Mouse (Mus musculus): ENCODE data around the gene Ern1. TPM values are rescaled to one million over a fixed set of nuclear protein-coding genes. Genes with fewer than 3 reads are reported as not detected.

The Ern1 gene
- polyA plus RNA-seq, 1 experiment = 6.6 TPM

DNA sequence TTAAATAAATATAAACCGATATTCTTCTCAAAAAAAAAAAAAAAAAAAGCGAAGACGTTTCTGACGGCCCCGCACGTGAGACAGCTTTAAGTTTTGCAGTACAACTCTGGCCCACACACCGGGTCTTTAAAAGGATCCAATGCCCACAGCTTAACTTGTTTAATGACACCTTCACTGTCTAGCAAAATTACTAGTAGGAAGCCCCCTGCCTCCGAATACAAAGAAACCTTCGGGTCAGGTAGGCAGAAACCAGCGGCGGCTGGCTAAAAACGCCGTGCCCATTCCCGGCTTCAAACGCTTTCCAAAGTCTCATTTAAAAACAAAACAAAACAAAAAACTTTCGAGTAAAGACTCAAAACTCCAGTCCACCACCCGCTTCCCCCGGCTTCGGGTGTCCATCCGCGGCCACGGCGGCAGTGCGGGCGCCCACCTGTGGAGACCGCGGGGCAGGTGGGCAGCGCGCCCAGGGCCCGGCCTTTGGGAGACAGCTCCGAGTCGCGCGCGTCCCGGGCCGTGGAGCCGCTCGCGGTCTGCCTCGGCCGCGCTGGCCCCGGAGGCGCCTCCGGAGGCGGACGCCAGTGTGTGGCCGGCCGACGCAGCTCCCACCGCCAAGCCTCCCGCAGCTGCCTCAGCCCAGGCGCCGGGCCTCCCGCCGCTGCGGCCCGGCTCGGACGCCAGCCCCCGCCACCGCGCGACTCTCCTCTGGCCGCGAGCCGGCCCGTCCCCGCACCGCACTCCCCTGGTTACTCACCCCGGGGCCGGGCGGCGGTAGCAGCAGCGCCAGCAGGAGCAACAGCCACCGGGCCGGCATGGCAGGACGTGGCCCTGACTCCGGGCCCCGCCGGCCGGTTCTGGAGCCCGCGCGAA lies 553 bp downstream of the Ern1 start:
- no peaks in the 10 kb centered on the region for H3K27me3 ChIP-seq (ENCODE audit: control insufficient read depth, insufficient read depth, low read length)
- no peak; the same call in 1 of the 2 replicates for TF ChIP-seq POLR2A (IDR thresholded peaks at IDR 0.05; ENCODE audit: control insufficient read depth, low read depth, low read length)
- no peak for TF ChIP-seq CTCF (IDR thresholded peaks at IDR 0.05; ENCODE audit: control insufficient read depth, insufficient read depth, insufficient replicate concordance, low read depth, low read length)
- peak overlapping the region; percentile 89 for H3K4me3 ChIP-seq (ENCODE audit: control insufficient read depth, low read depth, low read length)
- no peaks in the 10 kb centered on the region for H3K36me3 ChIP-seq (ENCODE audit: control insufficient read depth, insufficient read depth, low read length)
- H3K4me1 ChIP-seq (ENCODE audit: control insufficient read depth, insufficient read depth, low read length) = peaks cover 6% of the 10 kb centered on the region
- peak overlapping the region; percentile 51; the same call in 1 of the 2 replicates for H3K27ac ChIP-seq (ENCODE audit: control insufficient read depth, insufficient read depth, low read depth, low read length)

DNA sequence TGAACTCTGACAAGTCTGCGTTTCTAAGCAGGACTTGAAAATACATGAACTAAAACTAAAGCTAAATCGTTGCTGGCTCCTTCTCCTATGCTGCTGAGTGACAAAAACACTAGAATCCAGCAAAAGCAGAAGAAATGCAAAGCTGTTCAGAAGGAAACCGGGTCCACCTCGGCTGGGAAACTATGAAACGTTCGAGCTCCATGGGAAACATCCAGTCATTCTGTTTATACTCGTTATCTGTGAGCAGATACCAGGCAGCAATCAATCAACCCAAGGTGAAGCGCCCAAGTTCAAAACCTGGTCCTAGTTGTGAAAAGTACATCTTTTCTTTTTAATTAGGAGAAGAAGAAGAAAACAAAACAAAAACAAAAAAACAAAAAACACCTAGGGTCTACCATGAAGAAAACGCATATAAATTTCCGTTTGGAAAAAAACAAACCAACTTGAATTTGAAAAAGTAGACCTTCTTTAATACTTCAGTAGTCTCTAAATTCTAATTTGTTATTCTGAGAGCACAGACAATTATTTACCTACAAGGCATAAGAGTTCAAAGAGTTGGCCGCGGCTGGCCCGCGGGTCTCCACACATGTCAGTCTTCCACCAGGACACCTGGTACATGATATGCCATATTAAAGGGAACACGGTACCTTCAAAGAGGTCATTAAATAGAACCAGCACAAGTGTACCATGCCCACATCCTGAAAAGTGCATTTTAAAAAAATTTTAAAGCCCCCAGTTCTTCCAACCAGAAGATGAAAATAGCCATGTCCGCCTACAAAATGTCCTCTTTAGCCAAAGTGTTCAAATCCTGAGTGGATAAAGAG lies 1.4 kb downstream of the Ern1 start:
- Histone ChIP-seq H3K27me3 (ENCODE audit: control insufficient read depth, insufficient read depth, low read length) (no peaks in the 10 kb centered on the region), H3K27ac (ENCODE audit: control insufficient read depth, insufficient read depth, low read depth, low read length) (0 out of 2 replicates have a peak overlapping the region, but pooled peaks have one; percentile 13), H3K4me1 (ENCODE audit: control insufficient read depth, insufficient read depth, low read length) (peaks cover 6% of the 10 kb centered on the region), H3K36me3 (ENCODE audit: control insufficient read depth, insufficient read depth, low read length) (no peaks in the 10 kb centered on the region), H3K4me3 (ENCODE audit: control insufficient read depth, low read depth, low read length) (no peak overlapping the region; the same call in 1 of the 2 replicates)
- no peak for TF ChIP-seq POLR2A (IDR thresholded peaks at IDR 0.05; ENCODE audit: control insufficient read depth, low read depth, low read length)
- TF ChIP-seq CTCF (IDR thresholded peaks at IDR 0.05; ENCODE audit: control insufficient read depth, insufficient read depth, insufficient replicate concordance, low read depth, low read length) = no peak

DNA sequence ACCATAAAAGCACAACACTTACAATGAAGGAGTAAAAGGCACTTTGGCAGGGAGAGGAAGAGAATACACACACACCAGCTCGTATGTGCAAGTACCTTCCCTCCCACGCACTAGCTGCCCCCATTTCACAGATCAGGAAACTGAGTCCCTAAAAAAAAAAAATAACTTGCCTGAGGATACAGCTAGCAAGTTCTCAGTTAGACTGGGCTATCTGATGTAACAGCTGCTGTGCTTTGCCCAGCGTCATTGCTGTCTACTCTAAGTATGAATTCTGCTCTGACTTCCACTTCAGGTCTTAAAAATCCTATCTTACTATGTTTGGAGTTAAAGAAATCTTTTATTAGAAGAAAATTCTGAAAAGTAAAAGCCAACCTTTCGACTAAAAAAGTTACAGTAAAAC lies 2.0 kb downstream of the Ern1 start:
- Histone ChIP-seq H3K27me3 (ENCODE audit: control insufficient read depth, insufficient read depth, low read length) (no peaks in the 10 kb centered on the region), H3K27ac (ENCODE audit: control insufficient read depth, insufficient read depth, low read depth, low read length) (peak overlapping the region; percentile 36), H3K4me1 (ENCODE audit: control insufficient read depth, insufficient read depth, low read length) (peaks cover 6% of the 10 kb centered on the region), H3K36me3 (ENCODE audit: control insufficient read depth, insufficient read depth, low read length) (no peaks in the 10 kb centered on the region), H3K4me3 (ENCODE audit: control insufficient read depth, low read depth, low read length) (no peak overlapping the region)
- no peak for TF ChIP-seq POLR2A (IDR thresholded peaks at IDR 0.05; ENCODE audit: control insufficient read depth, low read depth, low read length)
- no peak for TF ChIP-seq CTCF (IDR thresholded peaks at IDR 0.05; ENCODE audit: control insufficient read depth, insufficient read depth, insufficient replicate concordance, low read depth, low read length)

DNA sequence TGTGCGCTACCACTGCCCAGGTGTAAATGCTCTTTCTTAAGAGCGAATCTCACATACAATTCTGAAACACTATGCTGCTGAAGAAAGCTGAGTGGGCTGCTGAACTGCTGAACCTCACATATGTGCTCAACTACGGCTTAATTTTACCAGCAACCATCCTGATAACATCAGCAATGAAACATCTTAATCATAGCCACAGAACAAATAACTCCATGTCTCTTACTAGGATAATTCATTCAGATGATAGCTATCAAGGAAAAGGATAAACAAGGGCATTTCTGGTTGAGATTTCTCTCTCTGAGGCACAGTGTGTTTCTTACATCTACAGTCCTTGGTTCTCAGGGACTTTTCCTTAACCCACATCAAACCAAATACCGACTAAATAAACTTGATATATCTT lies 2.8 kb downstream of the Ern1 start:
- Histone ChIP-seq H3K27ac (ENCODE audit: control insufficient read depth, insufficient read depth, low read depth, low read length) (no peak overlapping the region), H3K27me3 (ENCODE audit: control insufficient read depth, insufficient read depth, low read length) (no peaks in the 10 kb centered on the region), H3K36me3 (ENCODE audit: control insufficient read depth, insufficient read depth, low read length) (no peaks in the 10 kb centered on the region), H3K4me1 (ENCODE audit: control insufficient read depth, insufficient read depth, low read length) (peaks cover 6% of the 10 kb centered on the region), H3K4me3 (ENCODE audit: control insufficient read depth, low read depth, low read length) (no peak overlapping the region)
- TF ChIP-seq CTCF (IDR thresholded peaks at IDR 0.05; ENCODE audit: control insufficient read depth, insufficient read depth, insufficient replicate concordance, low read depth, low read length) = no peak
- no peak for TF ChIP-seq POLR2A (IDR thresholded peaks at IDR 0.05; ENCODE audit: control insufficient read depth, low read depth, low read length)

DNA sequence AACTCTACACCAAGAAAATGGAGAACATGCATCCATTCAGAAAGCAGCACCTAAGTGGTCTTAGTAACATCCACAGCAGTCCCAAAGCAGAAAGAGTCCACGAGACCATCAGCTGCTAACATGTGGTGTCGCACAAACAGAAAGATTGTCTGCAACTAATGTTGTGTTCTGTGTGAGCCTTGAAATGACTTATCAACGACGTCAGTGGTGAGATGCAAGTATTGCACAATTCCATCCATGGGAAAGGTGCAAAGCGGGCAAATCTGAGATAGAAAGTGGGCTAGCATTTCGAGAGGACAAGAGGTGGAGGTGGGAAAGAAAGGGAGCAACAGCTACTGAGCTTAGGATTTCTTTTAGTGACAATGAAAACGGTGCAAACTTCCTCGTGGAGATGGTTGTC lies 4.8 kb downstream of the Ern1 start:
- TF ChIP-seq POLR2A (IDR thresholded peaks at IDR 0.05; ENCODE audit: control insufficient read depth, low read depth, low read length) = no peak
- TF ChIP-seq CTCF (IDR thresholded peaks at IDR 0.05; ENCODE audit: control insufficient read depth, insufficient read depth, insufficient replicate concordance, low read depth, low read length) = no peak
- H3K27me3 ChIP-seq (ENCODE audit: control insufficient read depth, insufficient read depth, low read length) = no peaks in the 10 kb centered on the region
- no peak overlapping the region for H3K27ac ChIP-seq (ENCODE audit: control insufficient read depth, insufficient read depth, low read depth, low read length)
- no peak overlapping the region for H3K4me3 ChIP-seq (ENCODE audit: control insufficient read depth, low read depth, low read length)
- peaks cover 2% of the 10 kb centered on the region for H3K4me1 ChIP-seq (ENCODE audit: control insufficient read depth, insufficient read depth, low read length)
- H3K36me3 ChIP-seq (ENCODE audit: control insufficient read depth, insufficient read depth, low read length) = no peaks in the 10 kb centered on the region

DNA sequence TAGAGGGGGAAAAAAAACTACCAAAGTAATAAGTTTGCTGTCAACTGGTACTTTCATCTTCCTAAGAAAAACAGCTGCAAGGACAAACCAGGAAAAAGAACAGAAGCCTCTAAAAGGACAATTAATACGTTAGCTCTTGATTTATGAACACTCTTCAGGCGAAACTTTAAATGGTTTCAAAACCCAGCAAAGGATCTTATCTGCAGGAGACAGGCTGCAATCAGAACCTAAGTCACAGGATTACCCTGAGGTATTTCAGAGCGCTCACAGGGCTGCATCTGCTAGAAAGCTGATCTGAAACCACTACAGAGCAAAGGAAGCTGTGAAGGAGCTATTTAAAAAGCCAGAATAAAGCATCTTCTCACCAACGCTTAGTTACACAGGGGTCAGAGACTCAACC lies 6.0 kb downstream of the Ern1 start:
- H3K4me3 ChIP-seq (ENCODE audit: control insufficient read depth, low read depth, low read length) = no peak overlapping the region
- H3K36me3 ChIP-seq (ENCODE audit: control insufficient read depth, insufficient read depth, low read length) = no peaks in the 10 kb centered on the region
- H3K4me1 ChIP-seq (ENCODE audit: control insufficient read depth, insufficient read depth, low read length) = peaks cover 2% of the 10 kb centered on the region; the same call in 1 of the 2 replicates
- H3K27me3 ChIP-seq (ENCODE audit: control insufficient read depth, insufficient read depth, low read length) = no peaks in the 10 kb centered on the region
- H3K27ac ChIP-seq (ENCODE audit: control insufficient read depth, insufficient read depth, low read depth, low read length) = no peak overlapping the region
- TF ChIP-seq POLR2A (IDR thresholded peaks at IDR 0.05; ENCODE audit: control insufficient read depth, low read depth, low read length) = no peak

GRCm38 (mm10) chr11:106480530-106480885 lies 7.1 kb downstream of the Ern1 start:
- Histone ChIP-seq H3K4me3 (ENCODE audit: control insufficient read depth, low read depth, low read length) (no peak overlapping the region), H3K4me1 (ENCODE audit: control insufficient read depth, insufficient read depth, low read length) (no peaks in the 10 kb centered on the region), H3K27ac (ENCODE audit: control insufficient read depth, insufficient read depth, low read depth, low read length) (no peak overlapping the region), H3K27me3 (ENCODE audit: control insufficient read depth, insufficient read depth, low read length) (no peaks in the 10 kb centered on the region), H3K36me3 (ENCODE audit: control insufficient read depth, insufficient read depth, low read length) (no peaks in the 10 kb centered on the region)
- TF ChIP-seq POLR2A (IDR thresholded peaks at IDR 0.05; ENCODE audit: control insufficient read depth, low read depth, low read length) (no peak), CTCF (IDR thresholded peaks at IDR 0.05; ENCODE audit: control insufficient read depth, insufficient read depth, insufficient replicate concordance, low read depth, low read length) (no peak)
